Mouse (Mus musculus) ovary, postnatal 14 days (tissue): ENCODE measurements around the gene BC030500.

Source experiments
- DNase-seq: peaks from one replicate; pipeline ENCODE4 v3.0.0; 2022; ENCODE audit warnings: low spot score

Gene BC030500

GRCm38 (mm10) chr8:58911677-58912076, at the start of gene BC030500:
BC030500 (plus strand) TSS chr8:58911755.
- DNase-seq = no peak

GRCm38 (mm10) chr8:58886405-58886804, 25.1 kb upstream of the BC030500 start:
- DNase-seq = peak; percentile 5

GRCm38 (mm10) chr8:58890591-58890990, 21.0 kb upstream of the BC030500 start:
- no peak for DNase-seq

- no peak for DNase-seq
Observed at GRCm38 (mm10) chr8:58895960-58896359, 15.6 kb upstream of the BC030500 start.

- no peak for DNase-seq
Observed at GRCm38 (mm10) chr8:58904465-58904864, 7.1 kb upstream of the BC030500 start.

- no peak for DNase-seq
Observed at GRCm38 (mm10) chr8:58912196-58912839, 763 bp downstream of the BC030500 start, which contains the start of gene Galntl6. Galntl6 (minus strand) TSS chr8:58912640.

GRCm38 (mm10) chr8:58912840-58913639, 1.5 kb downstream of the BC030500 start:
- DNase-seq = no peak

- no peak for DNase-seq
Observed at GRCm38 (mm10) chr8:58913640-58913968, 2.0 kb downstream of the BC030500 start.

GRCm38 (mm10) chr8:58915142-58915541, 3.6 kb downstream of the BC030500 start:
- no peak for DNase-seq

GRCm38 (mm10) chr8:58931066-58931465, 19.5 kb downstream of the BC030500 start:
- no peak for DNase-seq

- no peak for DNase-seq
Observed at GRCm38 (mm10) chr8:58943773-58944172, 32.2 kb downstream of the BC030500 start.

- DNase-seq = no peak
Observed at GRCm38 (mm10) chr8:58957195-58957739, 45.7 kb downstream of the BC030500 start.
